Mouse (Mus musculus) embryonic facial prominence, embryonic 11.5 days (tissue): Measurements from ENCODE around the gene Mdk. TPM values are rescaled to one million over a fixed set of nuclear protein-coding genes. Genes with fewer than 3 reads are reported as not detected.
A peak's percentile ranks its signal among the peaks of the same experiment; 100 is the strongest.

ENCODE experiments used
- ATAC-seq: fragments of 200-750 bp; cut with Nextera tagmentation; replicated peaks from 2 replicates; pipeline ENCODE4 v1.8.0; 2017; ENCODE audit warnings: low read depth; ENCODE audit not compliant: insufficient number of reproducible peaks, low FRiP score, low TSS enrichment
- DNase-seq: peaks from one replicate; pipeline ENCODE4 v3.0.0-alpha.2; 2015; ENCODE audit warnings: low spot score
- H3K27ac ChIP-seq: fragments of 300-500 bp; sonication (generic); replicated peaks from 2 replicates; pipeline ENCODE4 v1.5.1; 2014; ENCODE audit warnings: mild to moderate bottlenecking, low read depth, low read length, control low read depth
- H3K27me3 ChIP-seq: fragments of 300-500 bp; sonication (generic); 2 replicates; pipeline ENCODE4 v1.6.1; 2014; ENCODE audit warnings: mild to moderate bottlenecking, low read length, moderate library complexity, mixed read lengths; ENCODE audit not compliant: control insufficient read depth, insufficient read depth
- H3K36me3 ChIP-seq: fragments of 300-500 bp; sonication (generic); replicated peaks from 2 replicates; pipeline ENCODE4 v1.6.1; 2014; ENCODE audit warnings: low read depth, mild to moderate bottlenecking, low read length, moderate library complexity, mixed read lengths; ENCODE audit not compliant: control insufficient read depth, insufficient read depth
- H3K4me1 ChIP-seq: fragments of 300-500 bp; sonication (generic); 2 replicates; pipeline ENCODE4 v1.6.1; 2014; ENCODE audit warnings: low read length, mixed read lengths; ENCODE audit not compliant: control insufficient read depth, insufficient read depth
- H3K4me2 ChIP-seq: fragments of 300-500 bp; sonication (generic); 2 replicates; pipeline ENCODE4 v1.6.1; 2014; ENCODE audit warnings: low read depth, mild to moderate bottlenecking, control low read depth, low read length, moderate library complexity
- H3K4me3 ChIP-seq: fragments of 300-500 bp; sonication (generic); 2 replicates; pipeline ENCODE4 v1.5.1; 2014; ENCODE audit warnings: low read depth, low read length, control low read depth
- H3K9ac ChIP-seq: fragments of 300-500 bp; sonication (generic); replicated peaks from 2 replicates; pipeline ENCODE4 v1.6.1; 2014; ENCODE audit warnings: mild to moderate bottlenecking, control low read depth, low read length
- H3K9me3 ChIP-seq: fragments of 300-500 bp; sonication (generic); replicated peaks from 2 replicates; pipeline ENCODE4 v1.6.1; 2016; ENCODE audit warnings: mild to moderate bottlenecking, low read length, inconsistent platforms, mixed read lengths; ENCODE audit not compliant: control insufficient read depth
- WGBS: fragments of 180-500 bp; shearing (Covaris S2); extraction: QIAGEN DNeasy Blood & Tissue Kit; methylation state at CpG from one replicate; pipeline ENCODE4 v1.1.7; 2014; 5-methylcytosine and 5-hydroxymethylcytosine counted together
- polyA plus RNA-seq: library from polyadenylated mRNA; unstranded; fragments of >200 nt; fragmentation: Nextera tagmentation; extraction: Ambion mirVana; gene quantifications from 2 replicates; pipeline ENCODE4 v1.2.1, GENCODE M21; 2014

The Mdk gene
- polyA plus RNA-seq, 1 experiment from 2014 or later: 1,845 TPM

DNA sequence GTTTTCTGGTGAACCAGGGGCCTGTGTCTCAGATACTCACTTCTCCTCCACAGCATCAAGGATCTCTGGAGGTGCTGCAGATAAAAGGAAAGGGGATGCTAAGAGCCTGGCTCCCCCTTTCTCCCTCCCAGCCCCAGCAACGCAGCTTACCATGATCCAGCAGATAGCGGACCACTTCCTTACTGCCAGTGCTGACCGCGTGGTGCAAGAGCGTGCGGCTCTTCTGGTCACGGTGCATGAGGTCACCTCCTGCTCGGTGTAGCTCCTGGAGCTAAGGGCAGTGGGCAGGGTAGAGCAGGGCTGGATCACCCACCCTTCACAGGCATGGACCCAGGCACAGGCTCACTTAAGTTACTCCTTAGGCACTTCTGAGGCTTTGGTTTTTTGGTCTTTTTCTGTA, 1.9 kb upstream of the Mdk start:
- no peak overlapping the region for H3K4me3 ChIP-seq
- H3K9ac ChIP-seq: no peak overlapping the region; the same call in 1 of the 2 replicates
- ATAC-seq (no peak), DNase-seq (no peak)
- no peaks in the 10 kb centered on the region for H3K9me3 ChIP-seq
- H3K27ac ChIP-seq: peak overlapping the region; percentile 98
- 46% methylated on average over 8 of the region's 8 CpGs for WGBS
- no peaks in the 10 kb centered on the region for H3K27me3 ChIP-seq
- peaks cover 2% of the 10 kb centered on the region; the same call in 1 of the 2 replicates for H3K36me3 ChIP-seq
- no peak overlapping the region for H3K4me2 ChIP-seq
- peaks cover 17% of the 10 kb centered on the region for H3K4me1 ChIP-seq

DNA sequence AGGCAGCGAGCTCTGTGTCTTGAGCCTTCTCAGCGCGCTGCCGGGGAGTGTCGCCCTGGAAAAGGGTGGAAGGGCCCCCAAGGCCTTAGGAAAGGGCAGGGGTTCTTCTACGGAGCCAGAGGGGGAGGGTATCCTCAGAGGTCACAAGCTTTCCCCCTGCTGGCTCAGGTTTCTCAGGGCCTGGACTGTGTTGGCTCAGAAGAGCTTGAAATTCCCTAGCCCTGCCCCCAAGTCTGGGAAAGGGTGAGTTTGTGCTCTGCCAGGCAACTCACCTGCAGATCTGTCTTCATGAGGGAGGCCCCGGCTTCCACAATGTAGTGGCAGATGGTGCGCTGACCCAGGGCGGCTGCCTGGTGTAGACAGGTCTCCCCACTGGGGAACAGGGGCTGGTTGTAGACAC, 1.4 kb upstream of the Mdk start:
- WGBS: 12% methylated on average over 9 of the region's 9 CpGs
- H3K4me3 ChIP-seq: no peak overlapping the region
- ATAC-seq (no peak), DNase-seq (peak; percentile 56)
- H3K27me3 ChIP-seq: no peaks in the 10 kb centered on the region
- H3K9me3 ChIP-seq: no peaks in the 10 kb centered on the region
- peaks cover 17% of the 10 kb centered on the region for H3K4me1 ChIP-seq
- no peaks in the 10 kb centered on the region; the same call in 1 of the 2 replicates for H3K36me3 ChIP-seq
- peak overlapping the region; percentile 99 for H3K9ac ChIP-seq
- no peak overlapping the region; the same call in 1 of the 2 replicates for H3K4me2 ChIP-seq
- H3K27ac ChIP-seq: peak overlapping the region; percentile 98

DNA sequence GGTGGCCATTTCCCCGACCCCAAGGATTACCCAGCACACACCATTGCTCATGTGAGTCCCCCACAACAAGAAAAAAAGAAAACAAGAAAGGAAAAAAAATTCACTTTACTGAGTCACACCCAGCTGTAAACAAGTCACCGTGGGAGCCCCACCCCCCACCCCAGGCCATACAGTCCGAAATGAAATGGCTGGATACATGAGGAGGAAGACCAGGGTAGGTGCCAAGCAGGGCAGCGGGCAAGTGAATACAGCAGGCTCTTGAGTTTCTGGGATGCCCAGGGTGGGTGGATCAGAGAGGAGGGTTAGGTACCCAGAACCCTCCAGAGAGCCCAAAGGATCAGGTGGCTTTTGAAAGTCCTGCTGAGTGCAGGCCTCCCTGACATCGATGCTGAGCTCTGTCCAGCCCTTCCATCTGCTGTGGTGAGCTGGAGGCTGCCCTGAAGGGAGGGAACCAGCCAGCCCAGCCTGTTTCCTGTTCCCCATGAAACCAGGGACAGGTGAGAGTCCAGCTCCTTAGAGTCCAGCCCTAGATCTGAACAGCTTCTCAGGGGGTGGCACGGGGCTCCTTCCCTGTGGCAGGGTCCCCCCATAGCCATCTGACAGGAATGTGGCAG, 747 bp upstream of the Mdk start:
- peak overlapping the region; percentile 99 for H3K9ac ChIP-seq
- peaks cover 17% of the 10 kb centered on the region for H3K4me1 ChIP-seq
- no peak for ATAC-seq
- peak overlapping the region; percentile 87 for H3K4me3 ChIP-seq
- no peaks in the 10 kb centered on the region; the same call in 1 of the 2 replicates for H3K36me3 ChIP-seq
- 11% methylated on average over 6 of the region's 6 CpGs for WGBS
- peak; percentile 30 for DNase-seq
- H3K27me3 ChIP-seq: no peaks in the 10 kb centered on the region
- peak overlapping the region; percentile 98 for H3K27ac ChIP-seq
- H3K4me2 ChIP-seq: peak overlapping the region; percentile 86
- no peaks in the 10 kb centered on the region for H3K9me3 ChIP-seq

DNA sequence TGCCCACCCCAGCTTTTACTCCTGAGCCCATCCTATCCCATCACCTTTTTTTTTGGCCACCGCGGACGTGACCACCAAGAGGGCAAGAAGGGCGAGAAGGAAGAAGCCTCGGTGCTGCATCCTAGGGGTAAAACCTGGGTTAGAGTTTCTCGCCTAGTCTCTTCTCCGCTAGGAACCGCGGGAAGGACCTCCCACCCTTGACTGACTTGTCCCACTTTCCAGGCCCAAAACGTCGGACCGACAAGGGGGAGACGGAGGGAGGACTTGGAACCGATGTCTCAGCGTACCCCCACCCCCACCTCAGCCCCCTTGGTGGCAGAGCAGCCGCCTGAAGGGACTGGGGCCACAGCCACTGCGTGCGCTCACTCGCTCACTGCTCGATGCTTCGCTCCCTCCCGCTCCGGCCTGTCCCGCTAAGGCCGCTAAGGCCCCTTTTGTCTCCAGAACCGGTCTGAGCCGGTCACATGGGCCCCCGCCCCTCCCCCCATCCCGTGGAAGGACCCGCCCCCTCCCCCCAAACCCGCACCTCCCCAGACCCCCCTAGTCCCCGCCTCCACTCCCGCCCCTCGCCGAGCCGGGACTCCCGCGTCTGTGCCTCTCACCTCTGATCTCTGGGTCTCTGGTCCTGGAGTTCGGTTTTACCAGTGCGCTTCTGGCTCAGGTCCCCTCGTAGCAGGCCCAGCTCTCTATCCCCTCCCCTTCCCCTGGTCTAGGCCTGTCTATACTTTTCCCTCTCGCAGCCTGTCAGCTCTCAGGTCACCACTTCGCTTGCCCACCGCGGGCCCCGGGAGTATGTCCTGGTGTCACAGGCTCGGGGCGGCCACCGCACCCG, 553 bp downstream of the Mdk start:
- H3K27ac ChIP-seq: peak overlapping the region; percentile 98
- peak overlapping the region; percentile 87 for H3K4me3 ChIP-seq
- H3K4me2 ChIP-seq: peak overlapping the region; percentile 86
- under 1% methylated on average over 48 of the region's 50 CpGs for WGBS
- H3K4me1 ChIP-seq: peaks cover 17% of the 10 kb centered on the region
- H3K9me3 ChIP-seq: no peaks in the 10 kb centered on the region
- no peaks in the 10 kb centered on the region for H3K27me3 ChIP-seq
- ATAC-seq (peak; percentile 64), DNase-seq (peak; percentile 93)
- no peaks in the 10 kb centered on the region; the same call in 1 of the 2 replicates for H3K36me3 ChIP-seq
- H3K9ac ChIP-seq: peak overlapping the region; percentile 99

DNA sequence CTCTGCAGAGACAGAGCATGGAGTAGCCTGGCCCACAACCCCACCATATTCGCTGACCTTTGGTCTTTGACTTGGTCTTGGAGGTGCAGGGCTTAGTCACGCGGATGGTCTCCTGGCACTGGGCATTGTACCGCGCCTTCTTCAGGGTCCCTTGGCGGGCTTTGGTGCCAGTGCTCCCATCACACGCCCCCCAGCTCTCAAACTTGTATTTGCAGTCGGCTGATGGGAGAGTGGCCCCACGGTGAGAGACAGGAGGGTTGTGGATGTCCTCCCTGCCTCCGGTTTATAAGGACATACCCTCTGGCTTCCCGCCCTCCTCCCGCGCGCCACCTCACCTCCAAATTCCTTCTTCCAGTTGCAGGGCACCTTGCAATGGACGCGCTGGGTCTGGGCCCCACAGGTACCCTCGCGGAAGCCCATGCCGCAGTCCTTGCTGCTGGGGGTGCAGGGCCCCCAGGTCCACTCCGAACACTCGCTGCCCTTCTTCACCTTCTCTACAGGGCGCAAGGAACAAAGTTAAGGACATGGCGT, 1.3 kb downstream of the Mdk start:
- Histone ChIP-seq H3K36me3 (no peaks in the 10 kb centered on the region), H3K4me3 (peak overlapping the region; percentile 87), H3K4me2 (peak overlapping the region; percentile 86), H3K27me3 (no peaks in the 10 kb centered on the region), H3K9ac (peak overlapping the region; percentile 99), H3K27ac (peak overlapping the region; percentile 98), H3K4me1 (peaks cover 17% of the 10 kb centered on the region), H3K9me3 (no peaks in the 10 kb centered on the region)
- DNase-seq: peak; percentile 58
- ATAC-seq: no peak
- WGBS: under 1% methylated on average over 23 of the region's 23 CpGs

DNA sequence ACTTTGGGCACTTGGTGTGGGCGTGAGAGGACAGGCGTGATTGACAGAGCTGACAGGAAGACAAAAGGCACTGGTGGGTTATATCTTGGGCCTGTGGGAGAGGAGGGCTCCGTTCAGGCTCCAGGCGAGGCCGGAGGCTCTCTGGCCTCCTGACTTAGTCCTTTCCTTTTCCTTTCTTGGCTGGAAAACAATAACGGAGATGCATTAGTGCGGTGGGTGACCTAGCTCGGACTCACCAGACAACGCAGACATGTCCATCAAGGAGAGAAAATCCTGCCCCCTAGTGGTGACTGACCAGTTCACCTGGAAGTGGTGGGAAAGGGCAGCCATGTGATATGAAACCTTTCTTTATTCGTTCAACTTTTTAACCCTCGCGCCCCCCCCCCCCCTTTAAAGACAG, 2.2 kb downstream of the Mdk start:
- Histone ChIP-seq H3K27ac (no peak overlapping the region; the same call in none of the 2 replicates), H3K4me2 (peak overlapping the region; percentile 86), H3K36me3 (no peaks in the 10 kb centered on the region), H3K4me3 (peak overlapping the region; percentile 87), H3K4me1 (peaks cover 17% of the 10 kb centered on the region), H3K27me3 (no peaks in the 10 kb centered on the region), H3K9ac (peak overlapping the region; percentile 99), H3K9me3 (no peaks in the 10 kb centered on the region)
- ATAC-seq: no peak
- DNase-seq: peak; percentile 95
- WGBS: 8% methylated on average over 12 of the region's 12 CpGs

GRCm38 (mm10) chr2:91929455-91929854, 2.6 kb downstream of the Mdk start:
- H3K27me3 ChIP-seq: no peaks in the 10 kb centered on the region
- peaks cover 17% of the 10 kb centered on the region for H3K4me1 ChIP-seq
- H3K36me3 ChIP-seq: no peaks in the 10 kb centered on the region
- ATAC-seq: no peak
- 58% methylated on average over 3 of the region's 3 CpGs for WGBS
- DNase-seq: no peak
- peak overlapping the region; percentile 86 for H3K4me2 ChIP-seq
- no peak overlapping the region for H3K27ac ChIP-seq
- no peaks in the 10 kb centered on the region for H3K9me3 ChIP-seq
- no peak overlapping the region; the same call in 1 of the 2 replicates for H3K9ac ChIP-seq
- peak overlapping the region; percentile 87 for H3K4me3 ChIP-seq
